Mouse (Mus musculus) lung, adult 10 weeks (tissue): ENCODE measurements around the gene Serpinc1. TPM values are rescaled to one million over a fixed set of nuclear protein-coding genes. Genes with fewer than 3 reads are reported as not detected.

Experiments
- polyA plus RNA-seq: library from polyadenylated mRNA; stranded (reverse); fragments of 350-450 nt; fragmentation: Illumina TruSeq; extraction: RNeasy Lipid Tissue Mini Kit (QIAGEN cat#74804); gene quantifications from one replicate; pipeline ENCODE4 v1.2.3, GENCODE M21; 2014; ENCODE audit warnings: low read depth, low replicate concordance; ENCODE audit not compliant: insufficient read depth

Serpinc1 gene
- 0.45 TPM for polyA plus RNA-seq

DNA sequence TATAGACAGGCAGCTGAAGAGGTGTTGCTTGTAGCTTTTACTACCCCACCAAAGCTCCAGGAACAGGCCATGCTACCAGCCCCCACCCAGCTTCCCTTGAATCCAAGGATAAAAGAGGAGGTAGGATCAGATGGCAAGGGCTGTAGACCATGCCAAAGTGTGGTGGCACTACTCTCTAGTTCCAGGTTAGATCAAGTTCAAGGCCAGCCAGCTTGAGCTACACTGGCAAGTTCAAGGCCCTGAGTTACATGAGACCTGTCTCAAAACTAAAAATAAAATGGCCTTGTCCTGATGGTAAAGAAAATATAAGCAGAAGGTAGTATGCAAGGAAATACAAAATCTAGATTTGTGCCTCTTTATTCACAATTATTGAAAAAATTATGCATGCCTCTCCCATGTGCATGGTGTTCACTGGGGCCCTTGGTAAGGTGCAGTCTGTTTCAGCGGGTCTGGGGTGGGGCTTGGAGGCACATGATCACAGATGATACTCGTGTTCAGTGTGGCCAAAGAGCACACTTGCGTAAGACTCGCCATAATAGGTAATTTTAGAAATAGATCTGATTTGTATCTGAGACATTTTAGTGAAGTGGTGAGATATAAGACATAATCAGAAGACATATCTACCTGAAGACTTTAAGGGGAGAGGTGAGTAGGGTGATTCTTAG is at the start of gene Serpinc1:
Serpinc1 (plus strand) TSS at position 515 of the 665 bp plus-strand sequence.

DNA sequence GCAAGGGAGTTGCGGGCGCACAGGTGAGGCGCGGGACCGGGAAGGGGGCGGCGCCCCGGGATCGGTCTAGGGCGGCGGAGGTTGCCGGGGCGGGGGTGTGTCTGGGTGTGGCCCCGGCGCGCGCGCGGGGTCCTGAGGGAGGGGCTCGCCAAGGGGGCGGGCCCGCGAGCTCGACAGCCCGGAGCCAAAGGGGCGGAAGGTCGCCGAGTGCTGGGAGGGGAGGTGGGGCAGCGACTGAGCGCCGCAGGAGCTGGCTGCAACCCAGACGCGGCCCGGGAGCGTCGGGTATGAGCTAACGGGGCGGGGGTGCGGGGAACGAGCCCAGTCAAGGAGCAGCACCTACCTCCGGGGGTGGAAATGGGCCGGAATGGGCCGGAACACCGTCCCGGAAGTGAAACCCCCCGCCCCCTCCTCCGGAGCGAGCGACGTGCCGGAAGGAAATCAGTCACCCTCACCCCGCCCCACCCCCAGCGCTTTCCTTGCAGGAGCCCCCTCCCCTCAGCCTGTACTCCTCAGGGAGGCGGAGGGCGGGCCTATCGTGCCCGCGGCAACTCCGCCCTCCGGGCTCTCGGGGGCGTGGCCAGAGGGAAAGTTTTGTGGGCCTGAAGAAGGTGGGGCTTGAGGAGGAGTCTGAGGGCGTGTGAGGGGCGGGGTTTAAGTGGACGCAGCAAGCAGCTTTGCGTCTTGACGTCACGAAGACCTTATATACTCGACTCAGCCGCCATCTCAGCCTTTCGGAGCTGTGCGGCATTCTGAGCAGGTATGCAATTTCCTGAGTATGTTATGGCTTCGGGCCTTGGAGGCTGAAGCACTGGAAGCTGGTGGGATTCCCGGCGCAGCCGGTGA is 56.3 kb downstream of the Serpinc1 start, which contains the start of gene Zbtb37:
Zbtb37 (minus strand) TSS at position 415 of the 846 bp plus-strand sequence.

Other genes with a start within 250 kb of the Serpinc1 start
- 42.8 TPM for gene Rabgap1l, start 185.4 kb upstream of the Serpinc1 start, polyA plus RNA-seq
- gene Rc3h1, start 72.2 kb upstream of the Serpinc1 start, polyA plus RNA-seq = 6.2 TPM
- 1.1 TPM for gene Zbtb37, start 56.3 kb downstream of the Serpinc1 start, polyA plus RNA-seq
- gene Dars2, start 92.1 kb downstream of the Serpinc1 start, polyA plus RNA-seq = 7.2 TPM
- 3.5 TPM for gene Cenpl, start 92.1 kb downstream of the Serpinc1 start, polyA plus RNA-seq
- gene Klhl20, start 152.9 kb downstream of the Serpinc1 start, polyA plus RNA-seq = 7.8 TPM
- gene Ankrd45, start 164.1 kb downstream of the Serpinc1 start, polyA plus RNA-seq = 1.1 TPM
- gene Tex50, start 180.7 kb downstream of the Serpinc1 start, polyA plus RNA-seq = not detected